Mouse (Mus musculus) ovary, postnatal 36 days (tissue): Measurements from ENCODE around the gene Acvrl1.
"Not testable (repeated sequence)": the region's sequence is repeated elsewhere in the genome, so short reads cannot be mapped to it uniquely, and the experiment has no call there.

Experiments used
- DNase-seq: peaks from one replicate; pipeline ENCODE4 v3.0.0; 2022; ENCODE audit warnings: low spot score, mixed read lengths

Gene Acvrl1

GRCm38 (mm10) chr15:101107906-101108671 is 20.2 kb upstream of the Acvrl1 start:
- no peak for DNase-seq

GRCm38 (mm10) chr15:101113176-101113575 is 15.1 kb upstream of the Acvrl1 start:
- peak; percentile 48 for DNase-seq

GRCm38 (mm10) chr15:101113778-101114177 is 14.5 kb upstream of the Acvrl1 start:
- not testable (repeated sequence) for DNase-seq

GRCm38 (mm10) chr15:101115511-101116110 is 12.7 kb upstream of the Acvrl1 start, which contains the start of gene Ankrd33:
TSS of gene Ankrd33 (plus strand) at chr15:101115755.
- no peak for DNase-seq

- peak; percentile 36 for DNase-seq
These were observed 9.8 kb upstream of the Acvrl1 start for GRCm38 (mm10) chr15:101118399-101119125.

GRCm38 (mm10) chr15:101121411-101122289 is 6.7 kb upstream of the Acvrl1 start:
- DNase-seq, result no peak

- no peak for DNase-seq
These were observed 6.1 kb upstream of the Acvrl1 start for GRCm38 (mm10) chr15:101122290-101122589.

- DNase-seq, result no peak
These were observed 5.1 kb upstream of the Acvrl1 start for GRCm38 (mm10) chr15:101123202-101123601.

- DNase-seq, result no peak
These were observed 2.8 kb upstream of the Acvrl1 start for GRCm38 (mm10) chr15:101125561-101125960.

- no peak for DNase-seq
These were observed 1.3 kb upstream of the Acvrl1 start for GRCm38 (mm10) chr15:101126876-101127544.

- no peak for DNase-seq
These were observed 1.1 kb downstream of the Acvrl1 start for GRCm38 (mm10) chr15:101129412-101129811.

- no peak for DNase-seq
These were observed 3.2 kb downstream of the Acvrl1 start for GRCm38 (mm10) chr15:101131498-101131897.

GRCm38 (mm10) chr15:101132041-101132440 is 3.7 kb downstream of the Acvrl1 start:
- DNase-seq, result no peak

- no peak for DNase-seq
These were observed 4.4 kb downstream of the Acvrl1 start for GRCm38 (mm10) chr15:101132761-101133160.

- no peak for DNase-seq
These were observed 5.8 kb downstream of the Acvrl1 start for GRCm38 (mm10) chr15:101133993-101134704.

GRCm38 (mm10) chr15:101135405-101135804 is 7.1 kb downstream of the Acvrl1 start:
- DNase-seq, result no peak

- DNase-seq, result no peak
These were observed 9.1 kb downstream of the Acvrl1 start for GRCm38 (mm10) chr15:101137455-101137854.

- DNase-seq, result no peak
These were observed 10.4 kb downstream of the Acvrl1 start for GRCm38 (mm10) chr15:101138675-101139074.

- DNase-seq, result peak; percentile 63
These were observed 11.6 kb downstream of the Acvrl1 start for GRCm38 (mm10) chr15:101139885-101140284.

- no peak for DNase-seq
These were observed 12.3 kb downstream of the Acvrl1 start for GRCm38 (mm10) chr15:101140587-101140986.

GRCm38 (mm10) chr15:101141061-101141541 is 12.8 kb downstream of the Acvrl1 start:
- no peak for DNase-seq
